Mouse (Mus musculus) forebrain, postnatal 0 days (tissue): ENCODE data around the gene Bcl7b. TPM values are rescaled to one million over a fixed set of nuclear protein-coding genes. Genes with fewer than 3 reads are reported as not detected.

ENCODE experiments used
- ATAC-seq: fragments of 200-750 bp; cut with Nextera tagmentation; 2 replicates; pipeline ENCODE4 v1.8.0; 2017; ENCODE audit warnings: mild to moderate bottlenecking, moderate library complexity
- DNase-seq: peaks from one replicate; pipeline ENCODE4 v3.0.0-alpha.2; 2015
- H3K27ac ChIP-seq: fragments of 300-500 bp; sonication (generic); 2 replicates; pipeline ENCODE4 v1.5.1; 2014; ENCODE audit warnings: low read depth, mild to moderate bottlenecking, antibody characterized with exemption, low read length, moderate library complexity, mixed read lengths
- H3K27me3 ChIP-seq: fragments of 300-500 bp; sonication (generic); 2 replicates; pipeline ENCODE4 v1.6.1; 2014; ENCODE audit warnings: mild to moderate bottlenecking, low read length, mixed read lengths; ENCODE audit not compliant: insufficient read depth
- H3K36me3 ChIP-seq: fragments of 300-500 bp; sonication (generic); 2 replicates; pipeline ENCODE4 v1.6.1; 2014; ENCODE audit warnings: mild to moderate bottlenecking, moderate library complexity; ENCODE audit not compliant: insufficient read depth
- H3K4me1 ChIP-seq: fragments of 300-500 bp; sonication (generic); 2 replicates; pipeline ENCODE4 v1.6.1; 2014; ENCODE audit warnings: antibody characterized with exemption; ENCODE audit not compliant: insufficient read depth
- H3K4me2 ChIP-seq: fragments of 300-500 bp; sonication (generic); 2 replicates; pipeline ENCODE4 v1.6.1; 2014; ENCODE audit warnings: low read depth, mild to moderate bottlenecking, moderate library complexity
- H3K4me3 ChIP-seq: fragments of 300-500 bp; sonication (generic); 2 replicates; pipeline ENCODE4 v1.5.1; 2014; ENCODE audit warnings: low read depth, low read length, mixed read lengths
- H3K9ac ChIP-seq: fragments of 300-500 bp; sonication (generic); 2 replicates; pipeline ENCODE4 v1.6.1; 2014; ENCODE audit warnings: mild to moderate bottlenecking
- H3K9me3 ChIP-seq: fragments of 300-500 bp; sonication (generic); 2 replicates; pipeline ENCODE4 v1.6.1; 2016; ENCODE audit warnings: low read length
- CTCF ChIP-seq: sonication (generic); IDR thresholded peaks from 2 replicates; pipeline ENCODE4 v1.5.1; 2016; ENCODE audit warnings: antibody characterized with exemption, control low read depth, low read depth
- WGBS: fragments of 180-500 bp; shearing (Covaris S2); extraction: QIAGEN DNeasy Blood & Tissue Kit; methylation state at CpG from one replicate; pipeline ENCODE4 v1.1.7; 2014; 5-methylcytosine and 5-hydroxymethylcytosine counted together
- polyA plus RNA-seq: library from polyadenylated mRNA; unstranded; fragments of >200 nt; fragmentation: Nextera tagmentation; extraction: Ambion mirVana; gene quantifications from 2 replicates; pipeline ENCODE4 v1.2.1, GENCODE M21; 2015
- total RNA-seq: library from RNA; depleted of rRNA; stranded (reverse); fragments of >200 nt; gene quantifications from 2 replicates; pipeline ENCODE4 v1.2.3, GENCODE M21; 2014

Gene Bcl7b
- total and polyA plus RNA-seq, 2 experiments from 2014 or later, result 31.4 to 42.6 TPM

- peak overlapping the region; percentile 98 for H3K4me3 ChIP-seq
- peak overlapping the region; percentile 81 for H3K9ac ChIP-seq
- no peaks in the 10 kb centered on the region for H3K27me3 ChIP-seq
- 17% methylated on average over 10 of the region's 10 CpGs for WGBS
- ATAC-seq (no peak), DNase-seq (no peak)
- peaks cover 16% of the 10 kb centered on the region; the same call in 1 of the 2 replicates for H3K4me1 ChIP-seq
- peaks cover 16% of the 10 kb centered on the region for H3K36me3 ChIP-seq
- peak overlapping the region; percentile 95 for H3K27ac ChIP-seq
- TF ChIP-seq CTCF, result no peak
- H3K4me2 ChIP-seq, result peak overlapping the region; percentile 72
- no peaks in the 10 kb centered on the region for H3K9me3 ChIP-seq
Measured at GRCm38 (mm10) chr5:135186231-135186620, 18.1 kb downstream of the Bcl7b start.

GRCm38 (mm10) chr5:135186621-135187348 is 18.7 kb downstream of the Bcl7b start, which contains the start of gene Baz1b:
Gene Baz1b (plus strand): TSS chr5:135187264.
- H3K36me3 ChIP-seq, result peaks cover 12% of the 10 kb centered on the region
- peak within 1 kb of the TSS; percentile 95 for H3K27ac ChIP-seq
- peak within 1 kb of the TSS; percentile 98 for H3K4me3 ChIP-seq
- peak; percentile 98 for DNase-seq
- WGBS, result under 1% methylated on average over 57 of the region's 57 CpGs
- H3K27me3 ChIP-seq, result no peaks in the 10 kb centered on the region
- peak; percentile 20 for TF ChIP-seq CTCF
- H3K4me1 ChIP-seq, result peaks cover 16% of the 10 kb centered on the region; the same call in 1 of the 2 replicates
- H3K9me3 ChIP-seq, result no peaks in the 10 kb centered on the region
- peak within 1 kb of the TSS; percentile 81 for H3K9ac ChIP-seq
- ATAC-seq, result peak; percentile 97
- H3K4me2 ChIP-seq, result peak within 1 kb of the TSS; percentile 72

GRCm38 (mm10) chr5:135187349-135188213 is 19.5 kb downstream of the Bcl7b start:
- peak overlapping the region; percentile 81 for H3K9ac ChIP-seq
- TF ChIP-seq CTCF, result no peak
- under 1% methylated on average over 92 of the region's 102 CpGs for WGBS
- ATAC-seq (peak; percentile 38), DNase-seq (peak; percentile 19)
- no peaks in the 10 kb centered on the region for H3K9me3 ChIP-seq
- H3K27me3 ChIP-seq, result no peaks in the 10 kb centered on the region
- H3K4me2 ChIP-seq, result peak overlapping the region; percentile 72
- peaks cover 16% of the 10 kb centered on the region; the same call in 1 of the 2 replicates for H3K4me1 ChIP-seq
- peak overlapping the region; percentile 98 for H3K4me3 ChIP-seq
- H3K27ac ChIP-seq, result peak overlapping the region; percentile 95
- 0 out of 2 replicates have a peak, but pooled peaks cover 4% of the 10 kb centered on the region for H3K36me3 ChIP-seq

GRCm38 (mm10) chr5:135188214-135188554 is 20.1 kb downstream of the Bcl7b start:
- H3K4me2 ChIP-seq, result peak overlapping the region; percentile 72
- no peak for TF ChIP-seq CTCF
- H3K4me3 ChIP-seq, result peak overlapping the region; percentile 98
- no peaks in the 10 kb centered on the region for H3K36me3 ChIP-seq
- H3K9ac ChIP-seq, result peak overlapping the region; percentile 81
- no peaks in the 10 kb centered on the region for H3K9me3 ChIP-seq
- peak overlapping the region; percentile 95 for H3K27ac ChIP-seq
- under 1% methylated on average over 8 of the region's 8 CpGs for WGBS
- ATAC-seq, result no peak
- DNase-seq, result no peak
- no peaks in the 10 kb centered on the region for H3K27me3 ChIP-seq
- H3K4me1 ChIP-seq, result peaks cover 16% of the 10 kb centered on the region; the same call in 1 of the 2 replicates

- ATAC-seq (no peak), DNase-seq (no peak)
- Histone ChIP-seq H3K9ac (no peak overlapping the region), H3K27ac (no peak overlapping the region), H3K4me2 (peak overlapping the region; percentile 72), H3K4me1 (peaks cover 16% of the 10 kb centered on the region; the same call in 1 of the 2 replicates), H3K4me3 (no peak overlapping the region), H3K36me3 (no peaks in the 10 kb centered on the region), H3K9me3 (no peaks in the 10 kb centered on the region), H3K27me3 (no peaks in the 10 kb centered on the region)
- WGBS, result 75% methylated on average over 2 of the region's 2 CpGs
- TF ChIP-seq CTCF, result no peak
Measured at GRCm38 (mm10) chr5:135189281-135190022, 21.4 kb downstream of the Bcl7b start.

GRCm38 (mm10) chr5:135191620-135192019 is 23.5 kb downstream of the Bcl7b start:
- DNase-seq (peak; percentile 82), ATAC-seq (no peak)
- Histone ChIP-seq H3K27me3 (no peaks in the 10 kb centered on the region), H3K27ac (no peak overlapping the region), H3K4me2 (no peak overlapping the region), H3K9ac (no peak overlapping the region), H3K36me3 (no peaks in the 10 kb centered on the region), H3K4me1 (peaks cover 16% of the 10 kb centered on the region; the same call in 1 of the 2 replicates), H3K4me3 (no peak overlapping the region), H3K9me3 (no peaks in the 10 kb centered on the region)
- TF ChIP-seq CTCF, result peak; percentile 82
- 20% methylated on average over 2 of the region's 2 CpGs for WGBS
